Mouse (Mus musculus) kidney, adult 18-20 months (tissue): ENCODE data around the gene Pgc.
A peak's percentile ranks its signal among the peaks of the same experiment; 100 is the strongest.

Experiments used
- DNase-seq: peaks from one replicate; pipeline ENCODE4 v3.0.0; 2021

Pgc gene

GRCm38 (mm10) chr17:47710036-47710435 is 16.6 kb upstream of the Pgc start:
- no peak for DNase-seq

- no peak for DNase-seq
Observed at GRCm38 (mm10) chr17:47711883-47712282, 14.8 kb upstream of the Pgc start.

- no peak for DNase-seq
Observed at GRCm38 (mm10) chr17:47712889-47713571, 13.6 kb upstream of the Pgc start.

DNA sequence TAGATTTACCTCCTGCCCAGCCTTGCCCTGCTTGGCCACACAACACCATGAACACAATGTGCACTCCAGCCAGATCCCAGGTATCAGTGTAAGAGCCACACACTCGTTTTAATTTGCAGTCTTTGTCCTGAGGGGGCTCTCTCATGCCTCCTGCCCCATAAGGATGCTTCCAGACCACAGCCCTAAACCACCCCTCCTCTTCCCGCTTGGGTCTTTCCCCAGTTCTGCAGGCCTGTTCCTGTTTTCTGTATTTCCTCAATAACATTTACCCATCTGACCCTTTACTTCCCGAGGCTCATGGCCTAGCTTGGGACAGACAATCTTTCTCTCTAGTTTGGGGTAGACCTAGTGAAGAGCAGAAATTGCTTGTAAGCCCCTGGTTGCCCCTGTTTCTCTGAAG is 11.6 kb upstream of the Pgc start:
- DNase-seq, result no peak

- DNase-seq, result no peak
Observed at GRCm38 (mm10) chr17:47721183-47721582, 5.5 kb upstream of the Pgc start.

GRCm38 (mm10) chr17:47730633-47731575 is 4.3 kb downstream of the Pgc start:
- DNase-seq, result no peak

- no peak for DNase-seq
Observed at GRCm38 (mm10) chr17:47735553-47736100, 9.0 kb downstream of the Pgc start.

DNA sequence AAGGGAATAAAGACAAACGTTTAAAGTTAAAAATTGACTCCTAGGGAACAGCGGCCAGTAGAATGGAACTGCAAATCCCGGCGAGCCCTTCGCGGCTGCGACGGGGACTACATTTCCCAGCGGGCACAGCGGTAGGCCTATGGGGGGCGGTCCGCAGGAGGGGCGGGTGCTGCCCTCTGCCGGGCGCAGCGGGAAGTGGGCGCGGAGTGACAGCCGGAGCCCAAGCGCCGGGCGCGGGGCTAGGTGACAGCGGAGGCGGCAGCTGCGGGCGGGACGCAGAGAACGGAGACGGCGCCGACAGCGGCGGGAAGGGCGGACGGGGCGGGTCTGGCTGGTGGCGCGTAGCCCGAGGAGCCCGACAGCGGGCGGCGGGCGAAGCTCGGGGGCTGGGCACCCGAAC is 10.2 kb downstream of the Pgc start, which contains the start of gene Tfeb:
Gene Tfeb (plus strand): TSS at position 175 of the 400 bp plus-strand sequence.
- peak; percentile 98 for DNase-seq

GRCm38 (mm10) chr17:47737271-47738065 is 10.8 kb downstream of the Pgc start:
- DNase-seq, result peak; percentile 94

DNA sequence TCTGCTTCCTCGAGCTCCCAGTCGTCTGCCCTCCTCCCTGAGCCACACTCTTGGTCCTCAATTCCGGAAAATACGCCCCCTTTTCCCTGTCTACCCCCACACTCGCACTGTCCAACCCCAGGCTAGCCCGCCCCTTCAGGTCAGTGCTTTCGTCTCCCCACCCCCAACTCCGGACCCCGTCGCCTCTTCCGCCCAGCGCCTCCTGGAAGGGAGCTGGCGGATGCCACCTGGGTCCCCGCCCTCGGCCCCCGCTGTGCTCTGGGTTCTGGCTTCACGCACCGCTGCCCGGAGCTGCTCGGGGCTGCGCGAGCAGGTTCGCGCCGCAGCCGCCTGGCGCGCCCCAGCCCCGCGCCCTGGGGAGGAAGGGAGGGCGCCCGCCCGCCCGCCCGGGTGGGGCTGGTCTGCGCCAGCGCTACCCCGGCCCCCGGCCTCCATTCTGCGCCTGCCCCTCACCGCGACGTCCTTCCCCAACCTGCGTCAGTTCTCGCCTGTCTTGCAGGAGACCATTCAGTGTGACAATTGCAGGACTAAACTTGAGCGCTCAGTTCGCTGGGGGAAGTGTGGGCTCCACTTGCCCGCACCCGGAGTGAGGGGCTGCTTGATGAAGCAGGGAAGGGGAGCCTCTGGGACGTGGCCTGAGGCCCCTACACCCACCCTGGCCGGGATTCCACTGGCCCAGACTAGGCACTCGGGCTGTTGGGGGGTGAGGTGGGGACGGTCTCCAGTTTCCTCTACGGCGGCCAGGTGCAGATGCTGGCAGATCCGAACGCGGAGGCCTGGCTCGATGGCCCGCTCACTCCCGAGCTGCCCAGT is 11.6 kb downstream of the Pgc start:
- peak; percentile 80 for DNase-seq

GRCm38 (mm10) chr17:47738879-47739798 is 12.5 kb downstream of the Pgc start:
- DNase-seq, result peak; percentile 31

DNA sequence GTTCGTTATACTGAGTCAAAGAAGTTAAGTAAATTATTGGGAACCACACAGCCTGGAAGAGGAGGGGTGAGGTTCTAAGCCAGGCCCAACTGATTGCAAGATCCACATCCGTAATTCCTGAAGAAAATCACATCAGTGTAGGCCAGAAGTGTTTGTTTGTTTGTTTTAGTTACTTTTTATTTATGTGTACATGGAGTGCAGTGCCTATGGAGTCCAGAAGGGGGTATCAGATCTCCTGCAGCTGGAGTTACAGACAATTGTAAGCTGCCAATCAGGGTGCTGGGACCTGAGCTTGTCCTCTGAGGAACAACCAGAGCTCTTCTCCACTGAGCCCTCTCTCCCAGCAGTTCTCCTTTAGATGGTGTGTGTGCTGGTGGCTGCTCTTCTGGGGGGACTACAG is 13.5 kb downstream of the Pgc start:
- no peak for DNase-seq

- DNase-seq, result no peak
Observed at GRCm38 (mm10) chr17:47742991-47743734, 16.5 kb downstream of the Pgc start.

DNA sequence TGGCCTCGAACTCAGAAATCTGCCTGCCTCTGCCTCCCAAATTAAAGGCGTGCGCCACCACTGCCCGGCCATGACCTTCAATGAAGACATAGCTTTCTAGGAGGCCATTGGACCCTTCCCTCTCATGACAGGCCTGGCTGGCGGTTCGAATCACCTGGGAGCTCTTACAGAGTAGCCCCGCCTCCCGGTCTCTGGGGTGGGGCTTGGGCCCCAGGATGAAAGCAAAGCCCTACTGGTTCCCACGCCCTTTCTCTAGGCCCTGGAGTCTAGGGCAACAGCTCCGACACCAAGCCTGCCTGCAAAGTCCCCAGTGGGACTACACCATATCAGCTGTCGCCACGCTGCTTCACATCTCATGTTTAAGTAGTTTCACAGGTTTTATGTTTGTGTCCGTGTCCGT is 17.4 kb downstream of the Pgc start:
- no peak for DNase-seq

DNA sequence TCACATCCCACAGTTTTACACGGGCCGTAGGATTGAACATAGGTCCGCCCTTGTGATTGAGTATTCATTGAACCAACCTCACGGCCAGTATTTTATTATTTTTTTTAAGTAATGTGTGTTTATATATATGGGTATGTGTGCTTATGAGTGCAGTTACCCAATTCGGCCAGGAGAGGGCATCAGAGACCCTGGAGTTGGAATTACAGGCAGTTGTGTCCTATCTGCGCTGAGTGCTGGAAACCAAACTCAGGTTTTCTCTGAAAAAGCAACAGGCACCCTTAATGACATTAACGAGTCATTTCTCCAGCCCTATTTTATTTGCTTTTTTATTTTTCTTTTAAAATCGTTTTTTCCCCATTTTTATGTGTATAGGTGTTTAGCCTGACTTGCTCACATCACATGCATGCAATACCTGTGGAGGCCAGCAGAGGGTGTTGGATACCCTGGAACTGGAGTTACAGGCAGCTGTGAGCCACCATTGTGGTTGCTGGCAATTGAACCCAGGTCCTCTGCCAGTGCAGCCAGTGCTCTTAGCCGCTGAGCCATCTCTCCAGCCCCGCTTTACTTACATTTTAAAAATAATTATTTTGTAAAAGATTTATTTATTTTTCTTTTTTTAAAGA is 18.2 kb downstream of the Pgc start:
- no peak for DNase-seq

DNA sequence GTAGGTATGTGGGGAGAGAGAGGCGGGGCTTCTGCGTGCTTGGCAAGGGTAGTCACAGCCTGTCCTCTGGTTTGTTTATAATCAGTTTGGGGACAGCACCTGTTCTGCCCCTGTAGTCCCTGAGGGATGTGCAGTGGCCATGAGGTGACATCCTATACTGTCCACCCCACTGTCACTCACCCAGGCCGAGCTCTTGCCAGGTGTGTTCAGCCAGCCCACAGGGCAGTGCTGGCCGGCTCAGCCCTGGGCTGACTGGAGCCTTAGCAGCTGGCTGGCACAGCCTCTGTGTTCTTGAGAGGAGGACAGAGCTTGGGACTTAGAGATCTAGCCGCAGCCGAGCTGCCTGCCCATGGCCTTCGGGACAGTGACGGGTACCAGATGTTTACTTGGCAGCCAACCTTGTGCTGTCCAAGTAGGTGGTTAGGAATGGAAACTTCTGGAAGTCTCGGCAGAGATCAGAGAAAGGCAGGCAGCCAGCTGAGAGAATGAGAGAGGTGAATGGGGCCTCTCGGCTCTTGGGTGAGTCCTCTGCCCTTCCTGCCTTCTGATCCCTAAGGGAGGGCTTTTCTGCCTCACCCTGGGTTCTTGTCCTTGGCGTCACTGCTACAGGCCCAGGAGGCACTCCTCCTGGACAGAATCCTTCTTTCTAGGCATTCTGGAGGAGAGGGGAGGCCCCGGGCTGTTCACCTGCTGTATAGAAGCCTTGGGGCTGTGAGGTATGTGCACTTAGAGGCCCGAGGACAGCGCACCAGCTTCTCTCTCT is 22.3 kb downstream of the Pgc start:
- DNase-seq, result peak; percentile 51

DNA sequence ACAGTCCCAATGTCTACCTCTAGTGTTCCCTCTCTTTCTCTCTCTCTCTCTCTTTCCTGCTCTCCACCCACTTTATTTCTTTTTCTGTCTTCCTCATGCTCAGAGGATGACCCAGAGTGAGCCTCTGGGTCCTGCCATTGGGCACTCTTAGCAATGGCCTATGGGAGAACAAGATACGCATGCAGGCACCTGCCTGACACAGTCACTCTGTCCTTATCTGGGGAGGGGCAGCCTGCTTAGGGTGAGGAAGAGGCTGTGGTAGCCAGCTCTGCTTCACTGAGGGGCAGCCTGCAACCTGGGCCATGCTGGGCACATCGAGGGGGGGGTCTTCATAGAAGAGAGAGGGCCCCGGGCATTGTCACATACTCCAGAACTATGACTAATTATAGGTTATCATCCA is 23.0 kb downstream of the Pgc start:
- no peak for DNase-seq

- no peak for DNase-seq
Observed at GRCm38 (mm10) chr17:47750101-47750500, 23.5 kb downstream of the Pgc start.

GRCm38 (mm10) chr17:47751811-47752210 is 25.2 kb downstream of the Pgc start:
- DNase-seq, result no peak
